Mouse (Mus musculus) lung, embryonic 16.5 days (tissue): ENCODE data around the gene Ak8. TPM values are rescaled to one million over a fixed set of nuclear protein-coding genes. Genes with fewer than 3 reads are reported as not detected.

Experiments
- ATAC-seq: fragments of 200-750 bp; cut with Nextera tagmentation; 2 replicates; pipeline ENCODE4 v1.8.0; 2017; ENCODE audit warnings: low read depth, mild to moderate bottlenecking, moderate library complexity
- H3K27ac ChIP-seq: fragments of 300-500 bp; sonication (generic); 2 replicates; pipeline ENCODE4 v1.5.1; 2014; ENCODE audit warnings: mild to moderate bottlenecking, control low read depth, low read length
- H3K27me3 ChIP-seq: fragments of 300-500 bp; sonication (generic); 2 replicates; pipeline ENCODE4 v1.6.1; 2014; ENCODE audit warnings: low read depth, low read length, mixed read lengths; ENCODE audit not compliant: control insufficient read depth, insufficient read depth
- H3K36me3 ChIP-seq: fragments of 300-500 bp; sonication (generic); 2 replicates; pipeline ENCODE4 v1.6.1; 2014; ENCODE audit warnings: low read length; ENCODE audit not compliant: control insufficient read depth, insufficient read depth
- H3K4me1 ChIP-seq: fragments of 300-500 bp; sonication (generic); replicated peaks from 2 replicates; pipeline ENCODE4 v1.6.1; 2014; ENCODE audit warnings: low read length, mixed read lengths; ENCODE audit not compliant: control insufficient read depth, insufficient read depth
- H3K4me2 ChIP-seq: fragments of 300-500 bp; sonication (generic); 2 replicates; pipeline ENCODE4 v1.6.1; 2014; ENCODE audit warnings: low read depth, low read length, control low read depth
- H3K4me3 ChIP-seq: fragments of 300-500 bp; sonication (generic); 2 replicates; pipeline ENCODE4 v1.5.1; 2014; ENCODE audit warnings: mild to moderate bottlenecking, low read length, control low read depth
- H3K9ac ChIP-seq: fragments of 300-500 bp; sonication (generic); 2 replicates; pipeline ENCODE4 v1.6.1; 2014; ENCODE audit warnings: low read length, control low read depth
- H3K9me3 ChIP-seq: fragments of 300-500 bp; sonication (generic); 2 replicates; pipeline ENCODE4 v1.6.1; 2016; ENCODE audit warnings: low read length; ENCODE audit not compliant: control insufficient read depth
- WGBS: fragments of 180-500 bp; shearing (Covaris S2); extraction: QIAGEN DNeasy Blood & Tissue Kit; methylation state at CpG from one replicate; pipeline ENCODE4 v1.1.7; 2014; 5-methylcytosine and 5-hydroxymethylcytosine counted together
- polyA plus RNA-seq: library from polyadenylated mRNA; unstranded; fragments of >200 nt; fragmentation: Nextera tagmentation; extraction: Ambion mirVana; gene quantifications from 2 replicates; pipeline ENCODE4 v1.2.1, GENCODE M21; 2015

The Ak8 gene
- polyA plus RNA-seq, 1 experiment from 2014 or later: 4.7 TPM

- no peak overlapping the region for H3K4me2 ChIP-seq
- H3K4me3 ChIP-seq: no peak overlapping the region
- 84% methylated on average over 8 of the region's 8 CpGs for WGBS
- no peak overlapping the region for H3K9ac ChIP-seq
- H3K27ac ChIP-seq: no peak overlapping the region
- no peaks in the 10 kb centered on the region for H3K9me3 ChIP-seq
- no peaks in the 10 kb centered on the region for H3K36me3 ChIP-seq
- H3K4me1 ChIP-seq: no peaks in the 10 kb centered on the region; the same call in 1 of the 2 replicates
- no peak for ATAC-seq
- no peaks in the 10 kb centered on the region for H3K27me3 ChIP-seq
Measured at GRCm38 (mm10) chr2:28722419-28722818, 22.5 kb downstream of the Ak8 start.

GRCm38 (mm10) chr2:28723912-28724311 lies 23.9 kb downstream of the Ak8 start:
- H3K36me3 ChIP-seq: no peaks in the 10 kb centered on the region
- peak overlapping the region; percentile 2; the same call in 1 of the 2 replicates for H3K4me2 ChIP-seq
- H3K4me1 ChIP-seq: no peaks in the 10 kb centered on the region; the same call in 1 of the 2 replicates
- H3K27ac ChIP-seq: no peak overlapping the region
- ATAC-seq: peak; percentile 80
- no peak overlapping the region for H3K4me3 ChIP-seq
- WGBS: 37% methylated on average over 8 of the region's 9 CpGs
- no peaks in the 10 kb centered on the region for H3K9me3 ChIP-seq
- no peaks in the 10 kb centered on the region for H3K27me3 ChIP-seq
- no peak overlapping the region for H3K9ac ChIP-seq

GRCm38 (mm10) chr2:28727786-28728404 lies 27.9 kb downstream of the Ak8 start:
- Histone ChIP-seq H3K36me3 (no peaks in the 10 kb centered on the region), H3K9me3 (no peaks in the 10 kb centered on the region), H3K27ac (no peak overlapping the region; the same call in 1 of the 2 replicates), H3K4me2 (no peak overlapping the region), H3K9ac (no peak overlapping the region), H3K27me3 (no peaks in the 10 kb centered on the region), H3K4me3 (no peak overlapping the region), H3K4me1 (no peaks in the 10 kb centered on the region; the same call in 1 of the 2 replicates)
- no peak for ATAC-seq
- 50% methylated on average over 16 of the region's 16 CpGs for WGBS

- H3K27ac ChIP-seq: no peak overlapping the region
- H3K4me2 ChIP-seq: no peak overlapping the region
- H3K27me3 ChIP-seq: no peaks in the 10 kb centered on the region
- no peak for ATAC-seq
- no peaks in the 10 kb centered on the region for H3K9me3 ChIP-seq
- no peaks in the 10 kb centered on the region for H3K4me1 ChIP-seq
- no peak overlapping the region for H3K9ac ChIP-seq
- H3K36me3 ChIP-seq: no peaks in the 10 kb centered on the region
- H3K4me3 ChIP-seq: no peak overlapping the region
Measured at GRCm38 (mm10) chr2:28730676-28731075, 30.7 kb downstream of the Ak8 start.

GRCm38 (mm10) chr2:28737112-28737511 lies 37.1 kb downstream of the Ak8 start:
- Histone ChIP-seq H3K4me3 (no peak overlapping the region), H3K9me3 (no peaks in the 10 kb centered on the region), H3K9ac (no peak overlapping the region), H3K27me3 (no peaks in the 10 kb centered on the region), H3K27ac (no peak overlapping the region), H3K36me3 (no peaks in the 10 kb centered on the region), H3K4me1 (no peaks in the 10 kb centered on the region), H3K4me2 (no peak overlapping the region)
- no peak for ATAC-seq
- WGBS: 83% methylated on average over 5 of the region's 5 CpGs

GRCm38 (mm10) chr2:28740159-28740558 lies 40.2 kb downstream of the Ak8 start:
- Histone ChIP-seq H3K4me1 (no peaks in the 10 kb centered on the region), H3K36me3 (no peaks in the 10 kb centered on the region), H3K9ac (no peak overlapping the region), H3K27ac (no peak overlapping the region), H3K27me3 (no peaks in the 10 kb centered on the region), H3K4me2 (no peak overlapping the region), H3K9me3 (no peaks in the 10 kb centered on the region), H3K4me3 (no peak overlapping the region)
- 78% methylated on average over 5 of the region's 5 CpGs for WGBS
- no peak for ATAC-seq

- 59% methylated on average over 8 of the region's 8 CpGs for WGBS
- peaks cover 7% of the 10 kb centered on the region; the same call in 1 of the 2 replicates for H3K4me1 ChIP-seq
- no peaks in the 10 kb centered on the region for H3K27me3 ChIP-seq
- no peak overlapping the region for H3K27ac ChIP-seq
- H3K9me3 ChIP-seq: no peaks in the 10 kb centered on the region
- H3K36me3 ChIP-seq: no peaks in the 10 kb centered on the region
- ATAC-seq: no peak
- no peak overlapping the region for H3K9ac ChIP-seq
- H3K4me3 ChIP-seq: no peak overlapping the region
- no peak overlapping the region for H3K4me2 ChIP-seq
Measured at GRCm38 (mm10) chr2:28742701-28743100, 42.7 kb downstream of the Ak8 start.

- H3K4me2 ChIP-seq: peak overlapping the region; percentile 32; the same call in 1 of the 2 replicates
- H3K27ac ChIP-seq: peak overlapping the region; percentile 78
- no peak overlapping the region for H3K4me3 ChIP-seq
Measured at GRCm38 (mm10) chr2:28746682-28747332, 46.8 kb downstream of the Ak8 start.

GRCm38 (mm10) chr2:28747705-28748104 lies 47.7 kb downstream of the Ak8 start:
- no peak for ATAC-seq
- Histone ChIP-seq H3K27ac (no peak overlapping the region), H3K4me1 (peaks cover 7% of the 10 kb centered on the region), H3K9me3 (no peaks in the 10 kb centered on the region), H3K4me2 (no peak overlapping the region), H3K4me3 (no peak overlapping the region), H3K27me3 (peaks cover 8% of the 10 kb centered on the region; the same call in 1 of the 2 replicates), H3K9ac (no peak overlapping the region), H3K36me3 (no peaks in the 10 kb centered on the region)
- 81% methylated on average over 2 of the region's 2 CpGs for WGBS

More at GRCm38 (mm10) chr2:28746682-28747332, 46.8 kb downstream of the Ak8 start:
- Histone ChIP-seq H3K9ac (no peak overlapping the region), H3K9me3 (no peaks in the 10 kb centered on the region), H3K4me1 (peaks cover 7% of the 10 kb centered on the region), H3K36me3 (no peaks in the 10 kb centered on the region), H3K27me3 (peaks cover 8% of the 10 kb centered on the region; the same call in 1 of the 2 replicates)
- peak; percentile 93 for ATAC-seq
- 39% methylated on average over 15 of the region's 15 CpGs for WGBS
